Mouse (Mus musculus) bone marrow, adult 2 months (tissue): ENCODE measurements at regions not wholly inside any gene's neighbourhood (a gene's known extent, or its start where the extent isn't known, plus 50 kb on each side); places are given as distances from the start of the nearest gene placed in this dataset.

Experiments used
- H3K27ac ChIP-seq: fragments of 200-500 bp; 2 replicates; pipeline ENCODE4 v1.5.1; 2012; ENCODE audit warnings: low read depth, mild to moderate bottlenecking, control low read depth, inconsistent platforms, low read length; ENCODE audit not compliant: control insufficient read depth, poor library complexity, insufficient read depth
- H3K4me1 ChIP-seq: fragments of 200-500 bp; 2 replicates; pipeline ENCODE4 v1.6.1; 2011; ENCODE audit warnings: low read length; ENCODE audit not compliant: control insufficient read depth, insufficient read depth
- H3K4me3 ChIP-seq: fragments of 200-500 bp; replicated peaks from 2 replicates; pipeline ENCODE3; 2011; ENCODE audit warnings: mild to moderate bottlenecking, low read depth, low read length, control low read depth; ENCODE audit not compliant: control insufficient read depth
- CTCF ChIP-seq: fragments of 200-500 bp; IDR thresholded peaks from 2 replicates; pipeline ENCODE4 v1.5.1; 2011; ENCODE audit warnings: low read length, control low read depth; ENCODE audit not compliant: control insufficient read depth, insufficient read depth
- POLR2A ChIP-seq: fragments of 200-500 bp; IDR thresholded peaks from 2 replicates; pipeline ENCODE4 v1.6.1; 2011; ENCODE audit warnings: low read depth, mild to moderate bottlenecking, control low read depth, low read length, borderline replicate concordance; ENCODE audit not compliant: control insufficient read depth
- WGBS: fragments of 180-500 bp; shearing (Covaris S2); methylation state at CpG from one replicate; pipeline ENCODE4 v1.1.7; 2018; 5-methylcytosine and 5-hydroxymethylcytosine counted together

GRCm38 (mm10) chr16:5487259-5487658, 231.5 kb upstream of the Eef2kmt start:
- WGBS = 66% methylated on average over 3 of the region's 3 CpGs

GRCm38 (mm10) chr16:5483337-5483736, 227.6 kb upstream of the Eef2kmt start:
- WGBS = 19% methylated on average over 6 of the region's 6 CpGs
- no peak for TF ChIP-seq CTCF
- no peak for TF ChIP-seq POLR2A

More at GRCm38 (mm10) chr16:5487259-5487658, 231.5 kb upstream of the Eef2kmt start:
- Histone ChIP-seq H3K27ac (no peak overlapping the region), H3K4me3 (no peak overlapping the region), H3K4me1 (no peaks in the 10 kb centered on the region)
- TF ChIP-seq POLR2A (no peak), CTCF (no peak)

DNA sequence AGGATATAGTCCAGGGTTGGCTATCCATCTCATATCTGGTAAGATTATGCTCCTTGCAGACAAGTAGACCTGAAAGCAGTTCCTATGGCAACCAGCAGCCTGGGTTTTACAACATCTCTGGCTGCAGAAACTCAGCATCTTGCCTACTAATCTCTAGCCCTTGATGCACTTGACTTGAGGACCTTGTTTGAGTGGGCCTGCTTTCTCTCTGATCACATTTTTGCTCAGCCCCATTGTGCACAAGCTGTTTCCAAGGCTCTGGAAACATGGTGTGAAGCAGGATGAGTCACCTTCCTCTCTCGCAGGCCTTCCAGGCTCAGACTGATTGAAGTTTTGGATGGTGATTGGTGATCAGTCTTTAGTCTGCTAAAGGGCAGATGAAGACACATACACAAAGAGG, 224.4 kb upstream of the Eef2kmt start:
- H3K27ac ChIP-seq = no peak overlapping the region
- no peak overlapping the region for H3K4me3 ChIP-seq
- H3K4me1 ChIP-seq = no peaks in the 10 kb centered on the region
- TF ChIP-seq POLR2A (no peak), CTCF (no peak)
- WGBS = 47% methylated on average over 1 of the region's 1 CpGs

More at GRCm38 (mm10) chr16:5483337-5483736, 227.6 kb upstream of the Eef2kmt start:
- no peak overlapping the region for H3K27ac ChIP-seq
- no peak overlapping the region for H3K4me3 ChIP-seq
- no peaks in the 10 kb centered on the region for H3K4me1 ChIP-seq

DNA sequence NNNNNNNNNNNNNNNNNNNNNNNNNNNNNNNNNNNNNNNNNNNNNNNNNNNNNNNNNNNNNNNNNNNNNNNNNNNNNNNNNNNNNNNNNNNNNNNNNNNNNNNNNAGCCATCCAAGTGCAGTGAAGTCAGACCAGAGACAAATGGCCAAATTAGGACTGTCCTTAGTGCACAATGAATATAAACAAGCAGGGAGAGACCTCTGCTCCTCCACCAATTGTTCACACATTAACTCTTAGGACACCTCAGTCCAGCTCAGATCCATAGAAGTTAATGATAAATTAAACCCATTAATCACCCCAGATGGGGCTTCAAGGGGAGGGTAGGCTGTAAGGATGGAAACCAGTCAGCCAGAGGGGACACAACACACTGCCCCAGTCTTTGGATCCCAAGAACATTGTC, 223.2 kb upstream of the Eef2kmt start:
- Histone ChIP-seq H3K4me1 (no peaks in the 10 kb centered on the region), H3K4me3 (no peak overlapping the region), H3K27ac (no peak overlapping the region)
- TF ChIP-seq POLR2A (no peak), CTCF (no peak)

GRCm38 (mm10) chr16:5471321-5471720, 215.5 kb upstream of the Eef2kmt start:
- TF ChIP-seq POLR2A (no peak), CTCF (peak; percentile 51; the same call in 1 of the 2 replicates)
- 30% methylated on average over 5 of the region's 5 CpGs for WGBS

DNA sequence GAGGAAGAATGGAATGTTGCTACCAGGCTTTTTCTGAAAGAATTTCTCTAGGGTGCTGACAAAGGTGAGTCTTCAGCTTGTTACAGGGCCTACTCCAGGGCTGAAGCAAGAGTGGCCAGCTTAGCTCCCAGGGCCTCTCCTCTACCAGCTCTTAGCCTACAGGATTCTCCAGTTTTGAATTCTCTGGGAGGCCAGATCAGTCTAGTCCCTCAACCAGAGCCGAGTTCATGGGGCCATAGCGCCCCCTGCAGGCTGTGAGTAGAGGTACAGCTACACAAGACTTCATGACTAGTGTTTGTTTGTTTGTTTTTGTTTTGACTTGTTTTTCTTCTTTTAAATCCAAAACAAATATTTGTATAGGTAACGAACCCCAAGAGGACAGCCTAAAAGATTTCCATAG, 211.8 kb upstream of the Eef2kmt start:
- H3K27ac ChIP-seq = no peak overlapping the region
- H3K4me3 ChIP-seq = no peak overlapping the region
- 1% methylated on average over 3 of the region's 3 CpGs for WGBS
- no peak for TF ChIP-seq POLR2A
- TF ChIP-seq CTCF = peak; percentile 80
- no peaks in the 10 kb centered on the region; the same call in 1 of the 2 replicates for H3K4me1 ChIP-seq

More at GRCm38 (mm10) chr16:5471321-5471720, 215.5 kb upstream of the Eef2kmt start:
- no peaks in the 10 kb centered on the region for H3K4me1 ChIP-seq
- H3K4me3 ChIP-seq = no peak overlapping the region
- no peak overlapping the region for H3K27ac ChIP-seq

- Histone ChIP-seq H3K4me3 (no peak overlapping the region), H3K27ac (no peak overlapping the region), H3K4me1 (no peaks in the 10 kb centered on the region; the same call in 1 of the 2 replicates)
- no peak for TF ChIP-seq CTCF
- no peak for TF ChIP-seq POLR2A
- WGBS = 57% methylated on average over 2 of the region's 2 CpGs
Measured at GRCm38 (mm10) chr16:5466760-5467159, 211.0 kb upstream of the Eef2kmt start.

- WGBS = 60% methylated on average over 5 of the region's 5 CpGs
- H3K4me3 ChIP-seq = no peak overlapping the region
- no peaks in the 10 kb centered on the region for H3K4me1 ChIP-seq
- TF ChIP-seq POLR2A (no peak), CTCF (no peak)
- no peak overlapping the region for H3K27ac ChIP-seq
Measured at GRCm38 (mm10) chr16:5455352-5455965, 199.7 kb upstream of the Eef2kmt start.
